Mouse (Mus musculus) forebrain, embryonic 13.5 days (tissue): ENCODE results near the gene Traf3. TPM values are rescaled to one million over a fixed set of nuclear protein-coding genes. Genes with fewer than 3 reads are reported as not detected.
A peak's percentile ranks its signal among the peaks of the same experiment; 100 is the strongest.

Experiments
- ATAC-seq: fragments of 200-750 bp; cut with Nextera tagmentation; 2 replicates; pipeline ENCODE4 v1.8.0; 2017
- H3K27ac ChIP-seq: fragments of 300-500 bp; sonication (generic); 2 replicates; pipeline ENCODE4 v1.5.1; 2015; ENCODE audit warnings: inconsistent platforms, mild to moderate bottlenecking, moderate library complexity
- H3K27me3 ChIP-seq: fragments of 300-500 bp; sonication (generic); 2 replicates; pipeline ENCODE4 v1.6.1; 2015; ENCODE audit warnings: mild to moderate bottlenecking, inconsistent platforms
- H3K36me3 ChIP-seq: fragments of 300-500 bp; sonication (generic); 2 replicates; pipeline ENCODE4 v1.6.1; 2015; ENCODE audit warnings: mild to moderate bottlenecking, inconsistent platforms; ENCODE audit not compliant: poor library complexity, severe bottlenecking
- H3K4me1 ChIP-seq: fragments of 300-500 bp; sonication (generic); 2 replicates; pipeline ENCODE4 v1.6.1; 2015; ENCODE audit warnings: inconsistent platforms
- H3K4me2 ChIP-seq: fragments of 300-500 bp; sonication (generic); 2 replicates; pipeline ENCODE4 v1.6.1; 2015; ENCODE audit warnings: inconsistent platforms, mild to moderate bottlenecking, moderate library complexity
- H3K4me3 ChIP-seq: fragments of 300-500 bp; sonication (generic); 2 replicates; pipeline ENCODE4 v1.5.1; 2015; ENCODE audit warnings: mild to moderate bottlenecking, inconsistent platforms
- H3K9ac ChIP-seq: fragments of 300-500 bp; sonication (generic); 2 replicates; pipeline ENCODE4 v1.6.1; 2015; ENCODE audit warnings: mild to moderate bottlenecking, inconsistent platforms
- H3K9me3 ChIP-seq: fragments of 300-500 bp; sonication (generic); replicated peaks from 2 replicates; pipeline ENCODE4 v1.6.1; 2016; ENCODE audit warnings: inconsistent platforms
- WGBS: fragments of 180-500 bp; shearing (Covaris S2); methylation state at CpG from one replicate; pipeline ENCODE4 v1.1.7; 2015; 5-methylcytosine and 5-hydroxymethylcytosine counted together
- polyA plus RNA-seq: library from polyadenylated mRNA; unstranded; fragments of >200 nt; fragmentation: Nextera tagmentation; extraction: Ambion mirVana; gene quantifications from 2 replicates; pipeline ENCODE4 v1.2.1, GENCODE M21; 2015

The Traf3 gene
- polyA plus RNA-seq, 1 experiment from 2014 or later = 12.8 TPM

GRCm38 (mm10) chr12:111143005-111143508 is 23.1 kb upstream of the Traf3 start:
- H3K27ac ChIP-seq = peak overlapping the region; percentile 90
- 0 out of 2 replicates have a peak overlapping the region, but pooled peaks have one; percentile 47 for H3K9ac ChIP-seq
- 0 out of 2 replicates have a peak overlapping the region, but pooled peaks have one; percentile 3 for H3K4me3 ChIP-seq
- H3K9me3 ChIP-seq = no peaks in the 10 kb centered on the region
- peaks cover 32% of the 10 kb centered on the region for H3K4me1 ChIP-seq
- peak overlapping the region; percentile 48 for H3K4me2 ChIP-seq
- H3K27me3 ChIP-seq = no peaks in the 10 kb centered on the region
- ATAC-seq = peak; percentile 86
- WGBS = 6% methylated on average over 12 of the region's 12 CpGs
- H3K36me3 ChIP-seq = no peaks in the 10 kb centered on the region

GRCm38 (mm10) chr12:111143509-111144063 is 22.6 kb upstream of the Traf3 start:
- H3K4me3 ChIP-seq = 0 out of 2 replicates have a peak overlapping the region, but pooled peaks have one; percentile 3
- H3K4me1 ChIP-seq = peaks cover 32% of the 10 kb centered on the region
- H3K27ac ChIP-seq = peak overlapping the region; percentile 90
- ATAC-seq = peak; percentile 57
- H3K27me3 ChIP-seq = no peaks in the 10 kb centered on the region
- WGBS = 51% methylated on average over 16 of the region's 16 CpGs
- peak overlapping the region; percentile 48 for H3K4me2 ChIP-seq
- H3K9me3 ChIP-seq = no peaks in the 10 kb centered on the region
- no peaks in the 10 kb centered on the region for H3K36me3 ChIP-seq
- H3K9ac ChIP-seq = peak overlapping the region; percentile 47

GRCm38 (mm10) chr12:111144598-111144997 is 21.6 kb upstream of the Traf3 start:
- WGBS = 100% methylated on average over 2 of the region's 2 CpGs
- 0 out of 2 replicates have a peak overlapping the region, but pooled peaks have one; percentile 11 for H3K27ac ChIP-seq
- no peaks in the 10 kb centered on the region for H3K36me3 ChIP-seq
- peaks cover 32% of the 10 kb centered on the region for H3K4me1 ChIP-seq
- no peaks in the 10 kb centered on the region for H3K27me3 ChIP-seq
- no peak for ATAC-seq
- H3K9me3 ChIP-seq = no peaks in the 10 kb centered on the region
- H3K4me3 ChIP-seq = no peak overlapping the region
- no peak overlapping the region for H3K9ac ChIP-seq
- no peak overlapping the region for H3K4me2 ChIP-seq

- Histone ChIP-seq H3K9me3 (no peaks in the 10 kb centered on the region), H3K36me3 (no peaks in the 10 kb centered on the region), H3K4me2 (no peak overlapping the region), H3K4me3 (no peak overlapping the region), H3K4me1 (peaks cover 32% of the 10 kb centered on the region), H3K27ac (peak overlapping the region; percentile 11), H3K27me3 (no peaks in the 10 kb centered on the region), H3K9ac (no peak overlapping the region)
- WGBS = 46% methylated on average over 9 of the region's 9 CpGs
- peak; percentile 33; the same call in 1 of the 2 replicates for ATAC-seq
These were observed 20.9 kb upstream of the Traf3 start for GRCm38 (mm10) chr12:111145269-111145668.

GRCm38 (mm10) chr12:111149495-111150235 is 16.5 kb upstream of the Traf3 start:
- H3K4me1 ChIP-seq = peaks cover 21% of the 10 kb centered on the region
- H3K9ac ChIP-seq = no peak overlapping the region
- no peak for ATAC-seq
- H3K4me2 ChIP-seq = no peak overlapping the region
- H3K27me3 ChIP-seq = no peaks in the 10 kb centered on the region
- no peaks in the 10 kb centered on the region for H3K9me3 ChIP-seq
- no peak overlapping the region for H3K27ac ChIP-seq
- H3K4me3 ChIP-seq = no peak overlapping the region
- WGBS = 75% methylated on average over 17 of the region's 17 CpGs
- H3K36me3 ChIP-seq = no peaks in the 10 kb centered on the region

- 9% methylated on average over 6 of the region's 6 CpGs for WGBS
- H3K4me2 ChIP-seq = no peak overlapping the region
- peaks cover 16% of the 10 kb centered on the region for H3K4me1 ChIP-seq
- no peak overlapping the region for H3K9ac ChIP-seq
- ATAC-seq = no peak
- H3K4me3 ChIP-seq = no peak overlapping the region
- H3K36me3 ChIP-seq = no peaks in the 10 kb centered on the region
- no peaks in the 10 kb centered on the region for H3K27me3 ChIP-seq
- no peaks in the 10 kb centered on the region for H3K9me3 ChIP-seq
- no peak overlapping the region for H3K27ac ChIP-seq
These were observed 16.0 kb upstream of the Traf3 start for GRCm38 (mm10) chr12:111150236-111150596.

- Histone ChIP-seq H3K27ac (no peak overlapping the region), H3K9ac (no peak overlapping the region), H3K27me3 (no peaks in the 10 kb centered on the region), H3K4me3 (no peak overlapping the region), H3K36me3 (no peaks in the 10 kb centered on the region), H3K4me1 (peaks cover 8% of the 10 kb centered on the region), H3K4me2 (no peak overlapping the region), H3K9me3 (no peaks in the 10 kb centered on the region)
- ATAC-seq = no peak
- WGBS = 92% methylated on average over 5 of the region's 5 CpGs
These were observed 14.6 kb upstream of the Traf3 start for GRCm38 (mm10) chr12:111151422-111152156.

GRCm38 (mm10) chr12:111152579-111152978 is 13.6 kb upstream of the Traf3 start:
- Histone ChIP-seq H3K27me3 (no peaks in the 10 kb centered on the region), H3K4me3 (no peak overlapping the region), H3K9ac (no peak overlapping the region), H3K27ac (no peak overlapping the region), H3K36me3 (no peaks in the 10 kb centered on the region), H3K4me1 (peaks cover 8% of the 10 kb centered on the region), H3K4me2 (no peak overlapping the region), H3K9me3 (no peaks in the 10 kb centered on the region)
- ATAC-seq = no peak
- WGBS = 89% methylated on average over 6 of the region's 6 CpGs

- Histone ChIP-seq H3K4me2 (no peak overlapping the region), H3K27me3 (no peaks in the 10 kb centered on the region), H3K9ac (no peak overlapping the region), H3K4me3 (no peak overlapping the region), H3K4me1 (peaks cover 8% of the 10 kb centered on the region), H3K27ac (peak overlapping the region; percentile 46), H3K9me3 (no peaks in the 10 kb centered on the region), H3K36me3 (no peaks in the 10 kb centered on the region)
- WGBS = 63% methylated on average over 7 of the region's 7 CpGs
- no peak for ATAC-seq
These were observed 13.0 kb upstream of the Traf3 start for GRCm38 (mm10) chr12:111152981-111153710.

GRCm38 (mm10) chr12:111153946-111154345 is 12.2 kb upstream of the Traf3 start:
- H3K9me3 ChIP-seq = no peaks in the 10 kb centered on the region
- no peak overlapping the region for H3K27ac ChIP-seq
- H3K4me2 ChIP-seq = no peak overlapping the region
- WGBS = 71% methylated on average over 5 of the region's 5 CpGs
- H3K9ac ChIP-seq = no peak overlapping the region
- H3K27me3 ChIP-seq = no peaks in the 10 kb centered on the region
- H3K4me1 ChIP-seq = peaks cover 8% of the 10 kb centered on the region
- no peak for ATAC-seq
- H3K4me3 ChIP-seq = no peak overlapping the region
- no peaks in the 10 kb centered on the region for H3K36me3 ChIP-seq

GRCm38 (mm10) chr12:111154641-111155040 is 11.5 kb upstream of the Traf3 start:
- Histone ChIP-seq H3K4me3 (no peak overlapping the region), H3K4me1 (peaks cover 8% of the 10 kb centered on the region), H3K27me3 (no peaks in the 10 kb centered on the region), H3K36me3 (no peaks in the 10 kb centered on the region), H3K9ac (no peak overlapping the region), H3K9me3 (no peaks in the 10 kb centered on the region), H3K4me2 (no peak overlapping the region), H3K27ac (no peak overlapping the region)
- no peak for ATAC-seq
- 91% methylated on average over 6 of the region's 6 CpGs for WGBS
